Mouse (Mus musculus) layer of hippocampus, postnatal 14 days (tissue): ENCODE results near the gene Gpr83. TPM values are rescaled to one million over a fixed set of nuclear protein-coding genes. Genes with fewer than 3 reads are reported as not detected.

Experiments
- DNase-seq, 2 experiments: peaks; one replicate each; pipeline ENCODE4 v3.0.0; 2021 to 2022; ENCODE audit warnings: low spot score in 2 of 2, mixed read lengths in 1 of 2
- long read RNA-seq, 2 experiments: library from polyadenylated mRNA; stranded (forward); transcript quantifications; one replicate each; pipeline ENCODE4 v2.0.0; 2021
- total RNA-seq, 2 experiments: library from RNA; stranded (reverse); gene quantifications; 2 replicates each; pipeline ENCODE4 v1.2.3; 2021

The Gpr83 gene
- total RNA-seq, result 10 to 100 TPM; 12.1 to 13.3 TPM
- long read RNA-seq, experiment 1, transcript Gpr83-201 (4 exons, 3,586 nt), result major isoform, 11 of 13 reads
- long read RNA-seq, experiment 1, partial matches to known transcripts, result 0 of 13 reads
- long read RNA-seq, experiment 1, other reads (novel, unspliced or antisense), result 1 of 13 reads
- long read RNA-seq, experiment 2, transcript Gpr83-201 (4 exons, 3,586 nt), result major isoform, 14 of 16 reads
- long read RNA-seq, experiment 2, partial matches to known transcripts, result 0 of 16 reads
- long read RNA-seq, experiment 2, other reads (novel, unspliced or antisense), result 2 of 16 reads

DNA sequence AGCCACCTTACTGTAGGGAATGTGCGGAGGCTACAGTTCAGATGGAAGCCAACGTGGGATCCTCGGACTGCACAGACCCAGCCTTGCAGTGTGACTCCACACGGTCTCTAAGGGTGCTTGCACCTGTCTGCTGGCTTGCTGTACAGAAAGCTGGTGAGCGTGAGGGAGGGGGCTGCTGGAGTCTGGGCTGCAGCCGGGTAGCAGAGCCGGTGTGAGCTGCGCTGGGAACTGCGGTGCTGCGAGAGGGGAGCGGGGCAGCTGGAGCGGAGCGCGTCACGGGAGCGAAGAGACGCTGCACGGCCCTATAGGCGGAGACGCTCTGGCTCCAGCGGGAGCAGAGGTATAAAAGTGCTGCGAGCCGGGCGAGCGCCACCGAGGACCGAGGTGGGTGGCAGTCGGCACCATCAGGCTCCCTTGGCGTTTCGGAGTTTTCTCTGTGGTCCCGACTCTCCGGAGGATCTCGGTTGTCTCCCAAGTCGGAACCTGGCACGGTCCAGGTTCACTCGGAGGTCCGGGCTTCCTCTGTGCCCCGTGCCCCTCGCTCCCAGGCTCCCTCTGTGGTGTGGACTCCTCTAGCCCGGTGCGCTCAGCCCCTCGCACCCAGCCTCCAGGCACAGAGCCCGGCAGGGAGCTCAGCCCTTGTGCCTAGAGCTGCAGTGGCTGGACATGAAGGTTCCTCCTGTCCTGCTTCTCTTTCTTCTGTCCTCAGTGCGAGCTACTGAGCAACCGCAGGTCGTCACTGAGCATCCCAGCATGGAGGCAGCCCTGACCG, at the start of gene Gpr83:
TSS of gene Gpr83 (plus strand) at position 343 of the 772 bp plus-strand sequence.
- no peak for DNase-seq

DNA sequence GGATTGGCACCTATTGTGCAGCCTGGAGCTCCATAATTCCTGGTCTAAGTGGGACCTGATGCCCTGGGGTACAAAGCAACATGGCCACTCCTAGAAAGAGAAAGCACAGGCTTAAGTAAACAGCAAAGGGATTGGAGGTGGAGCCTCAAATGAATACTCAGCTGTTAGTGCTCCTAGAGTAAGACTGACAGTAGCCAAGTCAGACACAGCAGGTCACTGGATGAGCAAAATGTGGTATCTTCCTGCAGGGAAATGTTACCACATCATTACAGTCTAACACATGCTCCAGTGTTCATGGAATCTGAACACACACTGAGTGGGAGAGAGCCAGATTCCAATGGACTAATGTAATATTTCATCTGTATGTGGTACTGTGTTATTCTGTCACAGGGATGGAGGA, 38.6 kb upstream of the Gpr83 start:
- no peak for DNase-seq

DNA sequence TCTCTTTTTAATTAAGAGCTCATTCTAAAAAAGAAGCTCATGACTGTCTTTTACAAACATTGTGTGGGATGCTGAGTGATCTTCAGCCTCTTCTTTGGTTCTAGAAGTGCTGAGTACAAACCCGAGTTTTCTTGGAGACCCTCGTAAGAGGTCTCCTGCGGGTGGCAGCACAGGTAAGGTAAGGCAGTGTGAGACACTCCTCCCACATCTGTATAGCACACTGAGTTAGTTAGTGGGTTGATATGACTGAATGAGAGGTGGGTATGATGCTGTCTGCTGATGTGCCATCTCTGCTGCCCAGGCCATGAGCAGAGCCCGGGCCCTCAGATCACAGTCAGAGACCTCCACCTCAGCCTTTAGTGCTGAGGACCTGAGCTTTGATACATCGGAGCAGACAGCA, 35.2 kb upstream of the Gpr83 start:
- DNase-seq, result no peak

DNA sequence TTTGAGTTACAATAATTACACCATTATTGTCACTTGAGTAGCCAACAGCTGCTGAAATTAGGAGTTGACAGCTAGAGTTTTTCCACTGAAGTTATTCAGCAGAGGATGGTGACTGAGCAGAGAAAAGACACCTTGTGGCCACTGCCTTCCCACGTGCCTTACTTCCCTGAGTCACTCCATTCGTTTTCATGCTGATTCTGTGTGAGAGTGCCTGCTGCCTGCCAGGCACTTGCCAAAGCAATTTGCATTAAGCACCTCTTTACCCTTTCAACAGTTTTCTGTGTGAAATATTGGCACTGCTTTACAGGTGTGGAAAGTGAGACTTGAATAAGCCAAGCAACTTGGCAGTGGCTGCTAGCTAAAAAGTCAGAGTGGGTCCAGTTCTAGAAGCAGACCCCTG, 32.1 kb upstream of the Gpr83 start:
- DNase-seq, result no peak

DNA sequence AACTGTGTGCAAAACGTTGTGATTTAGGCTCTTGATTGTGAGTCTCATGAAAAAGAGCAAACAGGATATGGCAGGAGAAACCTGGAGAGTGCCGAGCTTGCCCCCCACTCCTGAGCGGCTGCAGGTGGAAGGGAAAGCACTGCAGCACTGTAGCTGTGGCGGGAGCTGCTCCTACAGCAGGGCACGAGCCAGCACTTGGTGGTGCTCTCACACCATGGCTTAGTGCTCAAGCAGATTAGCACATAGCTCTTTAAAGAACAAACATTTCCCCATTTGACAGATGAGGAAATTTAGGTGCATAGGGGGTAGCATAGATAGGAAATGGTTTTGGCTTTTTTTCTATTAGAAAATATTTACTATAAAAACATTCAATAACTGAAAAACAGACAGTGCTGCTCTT, 28.0 kb upstream of the Gpr83 start:
- no peak for DNase-seq

DNA sequence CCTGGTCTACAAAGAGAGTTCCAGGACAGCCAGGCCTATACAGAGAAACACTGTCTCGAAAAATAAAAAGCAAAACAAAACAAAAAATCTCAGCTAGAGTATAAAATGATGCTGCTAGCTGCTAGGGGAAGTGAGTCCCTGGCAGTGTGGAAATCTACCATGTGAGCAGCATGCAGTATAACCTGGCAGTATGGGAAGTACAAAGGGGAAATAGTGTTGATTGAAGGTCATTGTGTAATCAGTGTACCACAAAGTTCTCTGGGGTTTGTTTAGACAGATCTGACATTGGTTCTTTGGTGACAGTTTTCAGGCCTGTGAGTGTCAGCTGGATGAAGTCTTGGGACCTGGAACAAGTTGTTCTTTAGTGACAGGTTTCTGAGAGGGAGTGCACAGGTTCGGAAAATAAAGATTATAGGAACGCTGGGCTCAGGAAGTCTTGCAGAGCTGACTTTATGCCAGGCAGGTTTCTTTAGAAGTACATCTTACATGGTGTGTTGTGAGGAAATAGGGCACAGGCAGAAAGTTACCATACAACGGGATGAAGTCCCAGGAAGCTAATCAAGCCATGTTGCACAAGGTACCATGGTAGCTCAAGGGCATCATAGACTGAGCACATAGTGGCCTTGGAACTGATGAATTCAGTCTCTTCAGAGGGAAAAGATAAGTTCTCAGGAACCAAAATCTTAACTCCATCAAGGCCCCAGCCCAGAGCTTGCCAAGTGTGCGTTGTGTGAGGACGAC, 24.5 kb upstream of the Gpr83 start:
- no peak for DNase-seq

DNA sequence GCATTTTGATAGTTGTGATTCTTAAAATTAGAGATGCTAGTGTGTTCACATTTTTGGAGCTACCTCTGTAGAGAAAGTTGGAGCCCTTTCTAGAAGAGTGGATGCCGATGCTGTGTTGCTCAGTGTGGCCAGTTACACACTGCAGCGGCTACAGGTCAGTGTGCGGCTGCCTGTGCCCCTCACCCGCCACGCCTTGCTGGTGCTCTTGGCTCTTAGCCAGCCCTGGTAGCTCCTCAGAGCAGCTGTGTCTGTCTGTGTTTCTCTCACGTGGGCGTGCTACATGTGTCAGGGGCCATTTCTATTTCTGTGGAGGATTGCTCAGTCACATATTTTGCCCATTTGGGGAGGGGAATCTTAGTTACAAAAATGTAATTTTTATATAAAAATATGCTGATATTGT, 20.5 kb upstream of the Gpr83 start:
- DNase-seq, result no peak

DNA sequence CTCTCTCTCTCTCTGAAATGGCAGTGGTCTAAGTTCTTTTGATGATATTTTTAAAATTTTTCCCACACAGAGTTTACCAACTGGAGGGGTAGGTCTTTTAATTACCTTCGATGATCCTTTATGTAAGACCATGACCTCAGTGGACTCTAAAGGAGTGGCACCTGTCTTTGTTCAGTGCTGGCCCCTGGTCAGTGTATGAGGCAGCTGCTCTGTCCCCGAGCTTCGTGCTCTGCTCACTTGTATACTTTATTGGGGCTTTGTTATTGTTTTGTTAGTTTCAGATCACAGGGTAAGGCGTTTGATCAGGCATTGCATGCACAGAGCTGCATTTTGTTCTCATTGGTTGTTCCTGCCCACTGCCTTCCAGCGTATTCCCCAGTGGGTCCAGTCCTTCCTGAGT, 20.0 kb upstream of the Gpr83 start:
- DNase-seq, result no peak

DNA sequence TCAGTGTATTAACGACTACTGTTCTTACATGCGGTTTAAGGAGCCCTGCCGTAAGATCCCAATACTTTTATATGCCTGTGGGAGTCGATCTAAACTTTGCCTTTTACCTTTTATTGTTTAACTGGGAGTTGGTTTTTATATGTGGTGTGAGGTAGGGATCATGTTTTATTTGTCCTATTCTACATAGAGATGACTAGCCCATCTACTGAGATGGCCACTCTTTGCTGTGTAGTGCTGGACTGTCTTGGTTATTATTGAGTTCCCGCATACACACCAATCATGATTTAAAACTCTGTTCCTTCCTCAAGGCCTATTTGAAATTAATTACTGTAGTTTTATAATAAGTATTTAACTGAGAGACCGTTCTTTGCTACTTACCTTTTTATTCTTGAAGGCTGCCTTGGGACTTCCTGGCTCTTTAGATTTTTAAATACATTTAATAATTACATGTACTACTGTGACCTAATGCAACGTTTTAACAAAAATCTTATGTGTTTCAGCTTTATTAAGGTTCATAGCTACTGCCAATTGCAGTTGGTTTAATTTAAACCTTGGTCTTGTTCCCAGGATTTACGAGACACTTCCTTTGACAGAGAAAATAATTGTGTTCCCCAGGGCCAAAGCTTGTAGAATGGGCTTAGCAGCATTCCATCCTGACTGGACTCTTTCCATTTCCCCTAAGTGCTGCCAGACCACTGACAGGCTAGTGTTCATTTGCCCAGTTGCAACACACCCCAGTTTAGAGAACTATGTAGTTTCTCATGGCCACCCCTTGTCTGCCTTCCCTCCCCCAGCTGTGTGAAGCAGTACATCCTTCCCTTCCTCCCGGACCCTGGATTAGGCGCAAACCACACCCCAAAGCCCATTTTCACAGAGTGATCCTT, 17.9 kb upstream of the Gpr83 start:
- DNase-seq, result no peak

DNA sequence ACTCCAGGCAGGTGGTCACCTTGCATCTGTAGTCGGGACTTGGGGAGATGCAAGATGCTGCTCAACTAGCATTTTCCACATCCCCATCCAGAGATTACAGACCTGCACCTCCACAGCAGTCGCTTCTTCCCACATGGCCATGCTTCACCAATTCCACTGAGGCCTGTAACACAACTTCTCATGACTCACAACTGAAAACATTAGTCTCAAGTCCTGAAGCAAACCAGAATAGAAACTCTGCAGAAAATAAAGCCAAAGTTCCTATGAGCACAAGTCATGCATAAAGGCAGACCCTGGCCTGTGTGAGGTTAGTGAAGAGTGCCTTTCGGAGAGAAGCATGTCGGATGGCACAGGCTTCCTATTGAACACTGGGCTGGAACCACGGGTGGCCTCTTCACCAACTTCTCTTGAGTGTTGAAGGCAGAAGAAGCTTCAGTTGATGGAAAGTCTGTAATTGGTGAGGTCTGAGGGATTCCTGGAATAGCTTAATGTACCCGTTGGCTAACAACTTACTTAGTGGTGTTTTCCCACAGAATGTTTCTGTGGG, 16.6 kb upstream of the Gpr83 start:
- no peak for DNase-seq

DNA sequence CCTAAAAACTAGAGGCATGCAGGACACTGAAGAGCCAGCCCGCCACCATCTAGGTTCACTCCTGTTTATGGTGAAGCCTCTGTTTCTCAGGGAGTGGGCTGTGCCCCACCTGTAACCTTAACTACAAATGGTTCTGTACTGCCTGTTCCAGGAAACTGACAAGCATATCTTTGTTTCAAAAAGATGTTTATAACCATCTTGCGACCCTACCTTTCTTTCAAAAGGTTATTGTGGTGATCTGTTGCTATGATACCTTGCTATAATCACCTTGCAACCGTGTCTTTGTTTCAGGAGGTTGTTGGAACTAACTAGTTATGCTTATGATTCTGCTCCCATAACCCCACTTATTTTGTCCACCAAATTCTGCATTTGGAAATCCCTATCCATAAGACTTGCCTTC, 16.1 kb upstream of the Gpr83 start:
- no peak for DNase-seq

DNA sequence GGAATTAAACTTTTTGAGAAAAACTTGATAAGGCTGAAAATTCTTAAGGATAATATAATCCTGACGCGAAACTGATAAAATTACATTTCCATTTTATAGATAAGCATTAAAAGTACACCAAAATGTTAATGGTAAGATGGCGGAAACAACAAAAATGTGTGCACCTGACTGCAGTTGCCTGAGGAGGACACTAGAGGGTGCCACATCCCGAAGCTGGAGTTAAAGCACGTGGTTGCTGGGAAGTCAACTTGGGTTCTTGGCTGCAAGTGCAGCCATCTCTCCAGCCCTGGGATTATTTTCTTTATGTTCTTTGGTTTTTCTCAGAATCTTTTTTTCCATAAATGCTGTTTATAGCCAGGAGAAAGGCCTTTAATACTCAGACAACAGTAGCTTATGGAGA, 13.6 kb upstream of the Gpr83 start:
- DNase-seq, result no peak

DNA sequence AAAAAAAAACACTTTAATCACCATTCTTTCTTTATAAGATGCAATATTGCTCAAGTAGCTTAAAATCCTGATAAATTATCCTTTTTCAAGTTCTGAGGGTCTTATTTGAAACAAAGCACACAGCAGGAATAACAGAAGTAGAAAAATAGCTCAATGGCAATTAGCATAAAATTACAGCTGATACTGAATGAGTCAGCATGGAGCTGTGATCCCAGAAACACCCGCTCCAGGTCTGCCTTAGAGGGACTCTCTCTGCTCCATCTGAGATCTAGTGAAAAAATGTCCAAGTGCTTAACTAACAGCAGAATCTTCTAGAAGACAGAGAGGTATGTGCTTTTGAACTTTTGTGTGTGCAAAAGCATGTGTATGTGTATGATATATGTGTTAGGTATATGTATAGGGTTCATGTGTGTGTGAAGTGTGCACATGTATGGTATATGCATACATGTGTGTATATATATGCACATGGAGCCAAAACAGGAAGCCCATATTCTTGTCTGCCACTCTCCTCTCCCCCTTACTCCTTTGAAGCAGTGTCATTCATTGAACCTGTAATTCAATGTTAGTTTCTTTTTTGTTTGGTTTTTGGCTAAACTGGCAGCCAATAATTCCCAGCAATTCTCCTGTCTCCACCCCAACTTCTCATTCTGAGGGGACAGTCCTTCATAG, 11.6 kb upstream of the Gpr83 start:
- peak in 1 of 2 experiments; percentile 28 for DNase-seq

DNA sequence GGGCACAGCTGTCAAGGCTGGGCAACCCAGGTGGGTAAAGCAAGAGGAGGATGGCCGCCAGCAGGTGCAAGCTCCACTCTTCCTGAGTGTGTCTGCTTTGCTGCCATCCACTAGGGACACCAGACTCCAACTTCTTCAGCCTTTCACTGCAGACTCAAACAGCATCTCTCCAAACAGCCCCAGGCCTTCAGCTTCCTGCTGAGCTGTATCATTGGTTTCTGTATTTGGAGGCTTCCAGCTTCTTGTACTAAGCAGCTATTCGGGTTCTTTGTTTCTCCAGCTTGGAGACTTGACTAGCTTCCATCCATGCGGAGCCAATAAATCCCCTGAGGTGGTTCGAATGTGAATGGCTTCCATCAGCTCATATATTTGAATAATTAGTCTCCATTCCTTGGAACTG, 5.4 kb upstream of the Gpr83 start:
- no peak for DNase-seq

DNA sequence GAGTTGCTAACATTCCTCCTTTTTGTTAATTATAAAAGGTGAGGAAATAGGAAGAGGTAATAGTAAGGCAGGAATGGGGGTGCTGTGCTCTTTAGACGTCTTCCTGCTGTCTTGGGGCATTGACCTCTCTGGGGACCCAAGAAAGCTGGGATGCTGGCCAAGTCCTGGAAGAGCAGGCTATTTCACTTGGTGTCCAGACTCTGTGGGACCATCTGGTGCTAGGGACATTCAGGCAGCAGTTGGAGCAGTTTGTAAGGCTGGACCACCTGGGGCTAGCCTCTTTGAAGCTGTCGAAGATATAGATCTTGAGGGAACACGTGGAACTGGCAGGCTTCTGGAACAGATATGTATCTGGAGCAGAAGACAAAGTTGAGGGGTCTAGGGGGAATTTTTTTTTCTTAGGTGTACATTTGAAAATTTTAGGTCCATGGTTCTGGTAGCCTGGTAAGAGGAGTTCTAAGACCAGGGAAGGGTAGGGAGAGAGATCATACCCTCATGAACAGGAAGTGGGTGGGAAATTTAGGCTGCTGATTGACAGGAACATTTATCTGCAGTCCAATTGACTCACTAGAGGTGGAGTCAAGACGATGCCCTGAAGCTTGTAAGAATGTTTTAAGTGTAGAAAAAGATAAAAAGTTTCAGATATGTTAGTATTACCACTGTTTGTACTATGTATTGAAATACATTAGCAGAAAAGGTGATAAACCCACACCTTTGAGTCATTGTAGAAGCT, 2.9 kb upstream of the Gpr83 start:
- DNase-seq, result no peak

DNA sequence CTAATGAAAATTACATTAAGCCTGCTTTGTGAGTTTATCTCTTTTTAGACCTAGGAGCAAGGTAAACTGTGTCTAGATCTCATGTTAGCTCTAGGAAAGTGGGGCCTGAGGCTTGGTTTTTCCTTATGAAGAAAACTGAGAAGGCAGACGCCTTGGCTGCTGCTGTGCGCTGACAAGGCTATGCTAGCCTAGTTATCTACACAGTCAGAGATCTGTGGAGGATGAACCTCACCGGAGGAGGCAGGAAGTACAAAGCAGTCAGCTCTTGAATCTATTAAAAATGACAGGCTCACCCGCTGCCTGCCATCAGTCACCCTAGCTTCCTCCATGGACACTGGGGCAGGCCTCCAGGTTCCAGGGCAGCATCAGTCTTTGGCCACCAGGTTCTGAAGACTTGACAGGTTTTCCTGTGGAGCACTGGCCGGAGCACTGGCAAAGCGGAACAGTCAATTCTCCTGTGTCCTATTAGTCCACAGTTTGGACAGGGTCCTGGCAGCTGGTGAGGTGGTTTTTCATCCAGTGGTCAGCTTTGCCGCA, 1.8 kb upstream of the Gpr83 start:
- DNase-seq, result no peak

DNA sequence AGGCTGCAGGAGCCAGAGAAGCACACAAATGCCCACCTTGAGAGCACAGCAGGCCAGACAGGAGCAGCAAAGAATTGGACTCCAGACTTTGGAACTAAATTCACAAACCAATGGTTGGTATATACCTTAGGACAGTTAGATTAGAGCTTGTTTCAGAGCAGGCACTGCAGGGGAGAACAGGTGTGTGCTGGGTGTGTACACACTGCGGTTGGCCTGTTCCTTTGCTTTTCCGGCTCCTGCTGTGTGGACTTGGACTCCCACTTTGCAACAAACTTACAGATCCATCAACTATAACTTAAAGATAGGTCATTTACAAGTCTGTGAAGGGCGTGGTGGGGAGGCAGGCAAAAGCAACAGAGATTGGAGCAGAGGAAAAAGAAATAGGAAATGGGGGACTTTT, 1.2 kb upstream of the Gpr83 start:
- no peak for DNase-seq

DNA sequence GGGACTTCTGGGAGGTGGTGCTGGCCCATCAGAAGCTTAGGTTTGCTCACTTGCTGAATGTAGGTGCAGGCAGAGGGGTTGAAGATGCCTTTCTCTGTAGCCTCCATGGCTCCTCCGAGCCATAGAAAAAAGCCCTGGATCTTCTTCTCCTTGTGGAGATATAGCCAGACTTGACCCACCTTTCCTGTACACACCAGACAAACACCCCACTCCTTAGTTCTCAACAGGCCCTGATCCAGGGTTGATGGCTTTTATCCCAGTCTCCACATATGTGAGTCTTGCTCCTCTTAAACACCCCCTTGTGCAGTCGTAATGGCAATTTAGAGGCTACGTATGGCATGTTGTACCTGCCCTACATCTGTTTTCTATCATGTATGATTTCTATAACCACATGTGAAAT, 3.1 kb downstream of the Gpr83 start:
- no peak for DNase-seq

DNA sequence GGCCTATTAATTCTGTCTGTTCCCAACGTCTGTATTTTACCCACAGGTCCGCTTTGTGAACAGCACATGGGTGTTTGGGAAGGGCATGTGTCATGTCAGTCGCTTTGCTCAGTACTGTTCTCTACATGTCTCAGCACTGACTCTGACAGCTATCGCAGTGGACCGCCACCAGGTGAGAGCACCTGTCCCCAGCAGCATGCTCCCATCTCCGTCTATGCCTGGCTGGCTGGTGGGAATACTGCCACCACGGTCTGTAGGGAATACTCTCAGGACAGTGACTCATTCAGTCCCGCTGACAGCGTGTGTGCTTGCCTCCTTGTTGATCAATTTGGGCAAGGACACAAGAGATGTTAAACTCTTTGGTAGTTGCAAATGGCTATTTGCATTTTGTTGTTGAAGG, 4.7 kb downstream of the Gpr83 start:
- DNase-seq, result no peak
